Mouse (Mus musculus) thymus, postnatal 4 days (tissue): ENCODE data around the gene Gm20479.

Experiments used
- DNase-seq: peaks from one replicate; pipeline ENCODE4 v3.0.0; 2021

The Gm20479 gene

GRCm38 (mm10) chr7:27366082-27366844 is 9.0 kb upstream of the Gm20479 start:
- DNase-seq = no peak

- DNase-seq = no peak
Measured at GRCm38 (mm10) chr7:27364379-27364778, 7.2 kb upstream of the Gm20479 start.

DNA sequence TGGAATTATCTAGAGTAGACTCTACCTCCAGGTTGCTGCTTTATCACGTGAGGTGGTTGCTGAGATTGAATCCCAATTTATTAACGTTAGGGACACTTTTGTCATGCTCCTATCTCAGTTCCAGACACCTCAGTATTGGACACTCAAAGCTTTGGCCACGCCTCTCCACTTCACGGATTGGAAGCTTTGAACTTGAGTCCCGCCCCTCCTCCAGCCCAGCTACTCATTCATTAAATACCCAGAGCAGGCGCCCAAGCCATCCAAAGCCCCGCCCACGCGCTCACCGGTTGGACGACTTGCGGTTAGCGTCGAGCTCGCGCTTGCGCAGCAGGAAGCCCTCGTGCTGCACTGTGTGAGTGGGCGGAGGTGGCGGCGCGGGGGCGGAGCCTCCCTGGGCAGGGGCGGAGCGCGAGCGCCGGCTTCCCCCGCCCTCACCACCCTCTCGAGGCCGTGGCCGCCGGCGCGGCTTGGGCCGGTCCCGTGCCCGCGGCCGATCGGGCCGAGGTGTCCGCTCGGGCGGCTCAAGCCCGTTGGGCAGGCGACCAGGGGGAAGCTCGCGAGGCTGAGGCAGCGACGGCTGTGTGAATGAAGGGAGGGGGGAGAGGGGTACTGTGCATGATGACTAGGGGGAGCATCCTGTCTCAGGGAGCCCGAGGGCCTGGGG is 4.2 kb upstream of the Gm20479 start:
- peak; percentile 97 for DNase-seq

GRCm38 (mm10) chr7:27360749-27361148 is 3.5 kb upstream of the Gm20479 start:
- no peak for DNase-seq

GRCm38 (mm10) chr7:27359706-27360358 is 2.6 kb upstream of the Gm20479 start:
- DNase-seq = no peak

- no peak for DNase-seq
Measured at GRCm38 (mm10) chr7:27359162-27359561, 1.9 kb upstream of the Gm20479 start.

DNA sequence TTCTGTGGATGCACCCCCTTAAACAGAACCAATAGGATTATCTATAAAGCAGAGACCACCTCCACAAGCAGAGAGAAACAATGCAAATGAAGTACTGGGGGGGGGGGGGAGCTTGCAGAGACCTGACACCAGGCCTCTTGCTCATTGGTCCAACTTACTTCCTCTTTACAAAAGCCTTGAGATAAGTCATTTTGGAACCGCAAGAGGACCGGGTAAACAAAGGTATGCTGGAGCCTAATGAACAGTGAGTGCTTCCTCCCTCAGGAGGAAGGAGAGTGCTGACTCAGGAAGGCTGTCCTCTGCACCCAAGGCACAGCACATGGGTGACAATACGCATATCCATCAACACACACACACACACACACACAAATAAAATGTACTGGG is 368 bp upstream of the Gm20479 start:
- DNase-seq = no peak

DNA sequence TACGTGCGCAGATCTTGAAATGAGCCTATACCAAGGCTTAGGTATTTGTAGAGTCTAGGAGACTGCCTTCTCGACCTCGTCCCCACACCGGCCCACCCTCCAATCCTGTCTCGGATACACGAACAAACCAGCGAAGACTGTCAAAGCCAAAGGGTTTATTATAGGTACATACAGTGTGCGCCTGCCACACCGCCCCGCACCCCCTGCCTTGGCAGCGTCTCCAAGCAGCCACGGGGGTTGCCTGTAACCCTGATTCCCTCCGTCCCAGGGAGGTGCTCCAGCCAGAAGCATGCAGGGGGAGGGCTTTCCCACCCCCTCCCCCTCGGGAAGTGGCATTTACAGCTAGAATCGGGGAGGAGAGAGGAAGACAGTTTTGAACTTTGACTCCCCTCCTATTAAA is 971 bp downstream of the Gm20479 start:
- peak; percentile 50 for DNase-seq

- peak; percentile 88 for DNase-seq
Measured at GRCm38 (mm10) chr7:27355745-27356240, 1.4 kb downstream of the Gm20479 start, which contains the start of gene Shkbp1. Shkbp1 (minus strand) TSS chr7:27356019.

- no peak for DNase-seq
Measured at GRCm38 (mm10) chr7:27355261-27355660, 2.0 kb downstream of the Gm20479 start.

DNA sequence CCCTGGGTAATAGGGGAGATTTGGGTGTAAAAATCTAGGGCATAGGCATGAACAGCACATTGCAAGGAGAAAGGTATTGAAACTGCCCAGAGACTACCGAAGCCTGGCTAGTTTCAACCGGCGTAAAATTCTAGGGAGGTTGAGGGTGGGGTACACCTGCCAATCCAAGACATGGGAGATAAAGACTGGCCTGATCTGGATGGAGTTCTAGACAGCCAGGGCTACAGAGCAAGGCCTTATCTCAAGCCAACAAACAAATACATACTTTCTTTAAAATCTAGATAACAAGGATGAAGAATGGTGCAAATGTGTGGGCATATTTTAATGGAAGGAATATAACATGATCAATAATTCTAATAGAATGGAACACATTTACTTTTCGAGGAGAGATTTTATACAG is 2.4 kb downstream of the Gm20479 start:
- DNase-seq = no peak

GRCm38 (mm10) chr7:27354144-27354543 is 3.1 kb downstream of the Gm20479 start:
- DNase-seq = no peak

DNA sequence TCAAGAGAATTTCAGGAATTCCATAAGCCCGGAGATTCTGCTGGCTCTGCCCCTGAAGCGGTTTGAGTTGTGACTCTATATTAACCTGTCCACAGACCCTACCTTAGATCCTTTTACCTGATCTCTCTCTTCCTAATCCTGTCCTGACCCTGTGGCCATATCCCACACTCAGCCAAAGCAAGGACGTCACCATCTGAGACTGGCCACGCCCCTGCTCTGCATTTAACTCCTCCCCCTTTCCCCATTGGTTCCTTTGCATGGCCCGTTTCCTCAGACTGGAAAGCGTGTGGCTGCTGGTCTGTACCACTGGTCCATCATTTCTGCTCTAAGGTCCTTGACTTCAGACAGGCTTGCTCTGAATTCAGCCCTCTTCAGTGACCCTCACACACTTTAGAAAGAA is 11.8 kb downstream of the Gm20479 start:
- DNase-seq = no peak

- DNase-seq = no peak
Measured at GRCm38 (mm10) chr7:27342595-27342994, 14.6 kb downstream of the Gm20479 start.

DNA sequence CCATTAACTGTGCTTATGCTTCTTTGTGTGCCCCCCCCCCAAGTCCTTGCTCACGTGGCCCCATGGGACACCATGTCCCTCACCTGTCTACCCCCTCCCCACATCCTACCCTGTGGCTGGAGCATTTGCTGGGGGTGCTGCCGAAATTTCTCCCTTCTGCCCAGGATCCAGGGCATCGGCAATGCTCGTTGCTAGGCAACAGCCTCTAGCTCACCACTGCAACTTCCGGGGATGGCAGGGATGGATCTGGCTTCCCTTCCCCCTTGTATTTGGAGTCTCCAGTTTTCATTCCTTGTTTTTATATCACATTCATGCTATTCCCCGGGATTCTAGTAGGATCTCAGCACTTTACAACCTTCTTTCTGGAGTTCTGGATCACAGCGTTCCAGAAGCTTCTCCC is 17.7 kb downstream of the Gm20479 start:
- DNase-seq = no peak

DNA sequence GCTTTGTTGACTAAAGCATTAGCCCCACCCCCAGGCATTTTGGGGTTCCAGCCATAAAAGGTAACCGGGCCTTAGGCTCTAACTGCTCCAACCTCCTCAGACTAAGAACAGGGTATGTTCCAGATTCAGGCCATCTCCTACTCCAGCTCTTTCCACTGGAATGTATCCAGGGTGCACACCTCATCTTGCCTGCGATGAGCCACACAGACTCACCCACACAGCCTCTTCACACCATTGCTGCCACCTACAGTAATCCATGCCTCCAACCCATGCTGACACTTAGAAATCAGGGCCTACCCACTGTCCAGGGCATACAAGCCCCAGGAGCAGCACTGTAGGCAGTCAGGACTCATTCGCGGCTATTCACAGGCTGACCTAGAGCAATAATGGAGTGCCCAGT is 18.1 kb downstream of the Gm20479 start:
- DNase-seq = no peak

GRCm38 (mm10) chr7:27337175-27337853 is 19.9 kb downstream of the Gm20479 start, which contains the start of gene Ltbp4:
Ltbp4 (minus strand) TSS chr7:27337692.
- peak; percentile 46 for DNase-seq

DNA sequence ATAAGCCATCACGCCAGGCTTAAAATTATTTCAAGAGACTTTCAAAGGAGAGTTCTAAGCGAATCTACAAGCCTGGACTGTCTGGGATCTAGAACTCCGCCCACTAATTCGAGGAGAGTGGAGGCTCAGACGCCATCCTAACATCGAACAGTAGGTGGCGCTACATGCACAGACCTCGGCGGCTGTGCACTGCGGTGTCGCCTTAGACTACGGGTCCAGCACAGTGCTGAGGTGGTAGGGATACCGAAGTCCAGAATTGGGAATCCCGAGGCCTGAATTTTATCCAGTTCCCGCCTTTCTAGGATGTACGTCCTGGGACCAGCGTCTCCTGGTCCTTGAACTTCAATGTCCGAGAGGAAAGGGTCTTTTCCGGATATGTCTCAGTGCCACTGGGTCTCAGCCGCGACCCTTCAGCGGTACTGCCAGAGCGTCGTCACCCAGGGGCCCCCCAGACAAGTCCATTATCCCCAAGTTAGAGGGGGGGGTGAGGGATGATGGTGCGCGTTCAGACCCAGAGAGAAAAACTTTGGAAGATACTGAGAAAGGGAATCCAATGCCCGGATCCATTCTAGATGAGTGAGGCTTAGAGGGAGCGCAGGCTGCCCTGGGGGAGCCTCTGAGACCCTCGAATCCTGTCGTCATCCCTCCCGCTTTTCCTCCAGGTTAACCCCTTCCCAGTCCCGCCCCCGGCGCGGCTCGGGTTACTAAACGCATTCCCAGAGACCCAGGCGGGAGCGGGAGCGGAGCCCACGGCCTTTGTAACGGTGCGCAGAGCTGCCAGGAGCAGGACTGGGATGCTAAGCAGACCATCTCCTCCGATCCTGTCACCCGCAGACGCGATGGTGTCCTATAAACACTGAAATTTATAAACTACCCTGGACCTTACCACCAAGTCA is 21.0 kb downstream of the Gm20479 start:
- DNase-seq = peak; percentile 90

DNA sequence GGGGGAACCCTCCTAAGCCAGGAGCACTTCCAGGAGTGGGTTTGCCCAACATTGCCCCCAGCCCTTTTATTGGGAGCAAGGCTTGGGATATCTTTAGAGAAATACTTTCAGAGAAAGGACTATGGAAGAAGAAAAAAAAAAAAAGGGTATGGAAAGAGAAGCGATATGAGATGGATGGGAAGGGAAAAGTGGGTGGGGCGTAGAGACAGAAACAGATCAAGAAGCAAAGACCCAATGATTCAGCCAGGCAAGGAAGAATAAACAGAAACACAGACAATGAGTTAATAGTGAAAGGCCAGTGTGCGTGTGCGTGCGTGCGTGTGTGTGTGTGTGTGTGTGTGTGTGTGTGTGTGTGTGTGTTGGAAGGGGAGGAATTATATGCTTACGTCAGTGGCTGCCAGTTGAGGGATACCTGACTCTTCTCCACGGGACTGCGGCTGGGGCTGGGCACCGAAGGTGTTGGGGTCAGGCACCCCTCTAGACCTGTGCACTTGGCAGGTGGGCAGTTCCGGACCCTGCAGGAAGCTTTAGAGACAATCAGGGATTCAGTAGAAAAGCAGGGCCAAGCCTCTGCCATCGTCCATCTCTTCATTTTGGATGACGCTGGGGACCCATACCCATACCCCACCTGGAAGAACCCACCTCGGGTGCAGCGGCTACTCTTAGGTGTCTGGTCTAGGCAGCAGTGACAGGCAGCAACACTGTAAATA is 22.1 kb downstream of the Gm20479 start:
- DNase-seq = no peak

GRCm38 (mm10) chr7:27334405-27334911 is 22.8 kb downstream of the Gm20479 start:
- DNase-seq = peak; percentile 60

GRCm38 (mm10) chr7:27333316-27333941 is 23.8 kb downstream of the Gm20479 start:
- DNase-seq = peak; percentile 58
